Mouse (Mus musculus): Measurements from ENCODE around the gene Ankrd40.

DNA sequence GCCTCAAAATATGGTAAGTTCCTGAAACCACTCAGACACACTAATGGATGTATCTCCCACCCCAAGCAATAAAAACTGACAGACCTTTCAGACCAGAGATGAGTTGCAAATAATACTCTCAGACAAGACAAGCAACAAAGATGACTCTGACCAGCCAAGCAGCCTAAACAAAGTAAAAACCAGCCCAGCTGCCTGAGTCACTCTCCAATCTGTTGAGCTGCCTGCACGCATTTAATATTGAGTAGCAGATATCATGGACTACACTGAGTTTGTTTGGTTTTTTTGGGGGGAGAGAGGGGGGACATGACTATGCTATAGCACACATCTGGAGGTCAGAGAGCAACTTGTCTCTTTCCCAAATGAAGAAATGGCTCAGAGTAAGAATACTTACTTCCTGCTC, 12.5 kb upstream of the Ankrd40 start:
- TF ChIP-seq CTCF (IDR thresholded peaks at IDR 0.05; ENCODE audit: insufficient read depth, low read length) (no peak), POLR2A (IDR thresholded peaks at IDR 0.05; ENCODE audit: borderline replicate concordance, extremely low read depth, low read depth, low read length) (no peak)
